Mouse (Mus musculus): ENCODE measurements around the gene Csrnp3.

DNA sequence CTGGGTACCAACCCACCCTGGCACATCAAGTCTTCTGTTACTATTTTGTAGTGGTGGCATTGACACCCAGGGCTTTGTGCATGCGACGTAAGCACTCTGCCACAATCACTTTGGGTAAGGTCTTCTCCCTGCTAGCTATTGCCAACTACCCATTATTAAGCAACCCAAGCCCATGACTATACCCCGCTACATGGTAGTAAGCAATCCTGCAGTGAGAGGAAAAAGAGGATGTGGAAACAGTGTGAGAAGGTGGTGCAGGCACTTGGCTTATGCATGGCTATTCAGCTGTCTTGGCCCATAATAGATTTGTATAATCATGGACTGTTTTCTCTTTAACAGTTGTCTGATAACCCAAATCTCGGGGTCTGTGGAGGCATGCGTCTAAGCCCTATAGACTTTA, 11.2 kb downstream of the Csrnp3 start:
- TF ChIP-seq CTCF (IDR thresholded peaks at IDR 0.05; ENCODE audit: borderline replicate concordance, control insufficient read depth, extremely low read depth, insufficient read depth, low read length, poor library complexity) (no peak), POLR2A (IDR thresholded peaks at IDR 0.05; ENCODE audit: control insufficient read depth, extremely low read depth, insufficient read depth, low read length, poor library complexity) (no peak)
